Mouse (Mus musculus) stomach, embryonic 16.5 days (tissue): ENCODE results near the gene Pcyt2. TPM values are rescaled to one million over a fixed set of nuclear protein-coding genes. Genes with fewer than 3 reads are reported as not detected.
A peak's percentile ranks its signal among the peaks of the same experiment; 100 is the strongest.

Source experiments
- ATAC-seq: fragments of 200-750 bp; cut with Nextera tagmentation; 2 replicates; pipeline ENCODE4 v1.8.0; 2017; ENCODE audit warnings: moderate number of reproducible peaks, moderate TSS enrichment; ENCODE audit not compliant: insufficient read depth, low FRiP score
- H3K27ac ChIP-seq: fragments of 300-500 bp; sonication (generic); 2 replicates; pipeline ENCODE4 v1.5.1; 2014; ENCODE audit warnings: low read length
- H3K27me3 ChIP-seq: fragments of 300-500 bp; sonication (generic); 2 replicates; pipeline ENCODE4 v1.6.1; 2014; ENCODE audit warnings: low read length, control low read depth, mixed read lengths; ENCODE audit not compliant: control insufficient read depth, insufficient read depth
- H3K36me3 ChIP-seq: fragments of 300-500 bp; sonication (generic); 2 replicates; pipeline ENCODE4 v1.6.1; 2014; ENCODE audit warnings: low read length; ENCODE audit not compliant: control insufficient read depth, insufficient read depth
- H3K4me1 ChIP-seq: fragments of 300-500 bp; sonication (generic); 2 replicates; pipeline ENCODE4 v1.6.1; 2014; ENCODE audit warnings: low read length, control low read depth, mixed read lengths; ENCODE audit not compliant: control insufficient read depth, insufficient read depth
- H3K4me2 ChIP-seq: fragments of 300-500 bp; sonication (generic); 2 replicates; pipeline ENCODE4 v1.6.1; 2014; ENCODE audit warnings: low read depth, low read length, mixed read lengths
- H3K4me3 ChIP-seq: fragments of 300-500 bp; sonication (generic); replicated peaks from 2 replicates; pipeline ENCODE4 v1.5.1; 2014; ENCODE audit warnings: mild to moderate bottlenecking, low read length
- H3K9ac ChIP-seq: fragments of 300-500 bp; sonication (generic); 2 replicates; pipeline ENCODE4 v1.6.1; 2014; ENCODE audit warnings: low read length
- H3K9me3 ChIP-seq: fragments of 300-500 bp; sonication (generic); replicated peaks from 2 replicates; pipeline ENCODE4 v1.6.1; 2016; ENCODE audit warnings: low read length, control low read depth; ENCODE audit not compliant: control insufficient read depth
- WGBS: fragments of 180-500 bp; shearing (Covaris S2); extraction: QIAGEN DNeasy Blood & Tissue Kit; methylation state at CpG from one replicate; pipeline ENCODE4 v1.1.7; 2014; 5-methylcytosine and 5-hydroxymethylcytosine counted together
- polyA plus RNA-seq: library from polyadenylated mRNA; unstranded; fragments of >200 nt; fragmentation: Nextera tagmentation; extraction: Ambion mirVana; gene quantifications from 2 replicates; pipeline ENCODE4 v1.2.1, GENCODE M21; 2015

The Pcyt2 gene
- polyA plus RNA-seq, 1 experiment from 2014 or later: 185 TPM

DNA sequence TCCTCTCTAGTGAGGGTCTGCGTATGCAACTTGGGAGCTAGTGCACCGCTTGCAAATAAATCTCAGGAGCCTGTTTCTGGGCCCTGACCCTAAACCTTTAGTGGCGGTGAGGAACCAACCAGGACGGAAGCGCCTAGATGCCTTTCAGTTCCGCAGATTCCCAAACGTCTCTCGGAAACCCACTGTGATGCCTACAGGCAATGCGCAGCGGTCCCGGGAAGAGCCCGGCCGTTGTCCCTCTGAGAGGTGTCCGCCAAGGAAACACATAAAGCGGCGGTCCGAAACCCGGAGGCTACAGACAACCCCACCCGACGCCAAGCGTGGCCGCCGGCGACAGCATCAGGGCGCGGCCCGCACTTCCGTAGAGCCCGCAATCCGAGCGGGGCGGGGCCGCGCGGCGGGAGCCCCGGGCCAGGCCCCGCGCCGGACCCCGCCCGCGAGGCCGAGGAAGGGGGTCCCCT is 36.8 kb downstream of the Pcyt2 start:
- ATAC-seq: peak; percentile 54; the same call in 1 of the 2 replicates
- Histone ChIP-seq H3K27me3 (no peaks in the 10 kb centered on the region), H3K36me3 (peaks cover 31% of the 10 kb centered on the region), H3K4me1 (peaks cover 22% of the 10 kb centered on the region), H3K9me3 (0 out of 2 replicates have a peak, but pooled peaks cover 5% of the 10 kb centered on the region), H3K4me2 (peak overlapping the region; percentile 87), H3K27ac (peak overlapping the region; percentile 94), H3K4me3 (peak overlapping the region; percentile 94), H3K9ac (peak overlapping the region; percentile 98)
- WGBS: under 1% methylated on average over 29 of the region's 44 CpGs

DNA sequence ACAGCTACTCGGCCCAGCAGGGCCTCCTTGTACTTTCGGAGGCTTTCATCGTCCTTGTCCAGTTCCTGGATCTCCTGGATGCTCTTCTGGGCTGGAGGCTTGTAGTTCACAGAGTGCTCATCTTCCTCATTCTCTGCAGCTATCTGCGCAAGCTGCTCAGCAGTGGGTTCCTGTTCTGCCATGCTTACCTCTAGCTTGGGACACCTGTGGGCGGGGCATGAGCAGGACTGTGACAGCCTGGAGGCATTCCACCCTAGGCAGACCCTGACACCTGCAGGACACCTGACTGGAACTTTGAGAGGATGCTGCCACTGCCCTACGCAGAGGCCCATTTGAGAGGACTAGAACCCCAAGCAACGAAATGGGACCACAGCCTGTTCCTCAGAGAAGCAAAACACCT is 37.5 kb downstream of the Pcyt2 start:
- Histone ChIP-seq H3K4me2 (peak overlapping the region; percentile 87), H3K9ac (peak overlapping the region; percentile 98), H3K27me3 (no peaks in the 10 kb centered on the region), H3K4me1 (peaks cover 22% of the 10 kb centered on the region), H3K27ac (peak overlapping the region; percentile 94), H3K4me3 (peak overlapping the region; percentile 94), H3K36me3 (peaks cover 26% of the 10 kb centered on the region), H3K9me3 (0 out of 2 replicates have a peak, but pooled peaks cover 5% of the 10 kb centered on the region)
- no peak for ATAC-seq
- WGBS: 51% methylated on average over 7 of the region's 7 CpGs

DNA sequence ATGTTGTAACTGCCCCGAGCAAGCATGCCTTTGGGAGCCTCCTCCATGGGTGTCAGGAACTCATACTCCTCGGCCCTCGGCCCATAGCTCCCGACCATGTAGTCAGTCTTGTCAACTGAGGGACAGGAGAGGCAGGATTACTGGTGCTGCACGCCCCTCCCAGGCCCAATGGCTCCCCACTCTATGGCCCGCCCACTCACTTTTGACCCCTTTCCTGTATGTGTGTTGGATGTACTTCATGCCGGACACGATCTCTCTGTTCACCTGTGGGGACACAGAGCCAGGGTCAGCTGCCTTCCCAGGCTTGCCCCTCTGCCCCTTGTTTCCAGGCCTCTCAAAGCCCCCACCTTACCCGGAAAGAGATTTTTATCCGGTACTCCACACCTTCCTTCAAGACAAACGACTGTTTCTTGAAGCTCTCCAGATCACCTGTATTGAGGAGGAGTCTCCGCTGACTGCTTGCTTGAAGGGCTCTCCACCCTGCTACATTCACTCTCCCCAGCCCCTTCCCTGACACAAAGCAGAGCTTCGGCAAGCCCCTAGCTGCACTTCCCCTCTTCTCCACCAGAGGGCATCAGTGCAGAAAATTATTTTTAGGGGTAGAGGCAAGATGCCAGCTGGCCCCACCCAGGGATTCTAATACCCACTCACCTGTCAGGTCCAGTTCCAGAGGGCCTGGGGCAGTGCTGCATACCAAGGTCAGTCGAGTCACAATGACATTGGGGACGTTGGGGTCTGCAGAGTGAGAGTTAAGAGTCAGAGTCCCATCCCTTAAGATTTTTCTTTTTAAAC is 38.2 kb downstream of the Pcyt2 start:
- no peak for ATAC-seq
- H3K4me2 ChIP-seq: peak overlapping the region; percentile 87
- WGBS: 53% methylated on average over 15 of the region's 15 CpGs
- H3K4me1 ChIP-seq: peaks cover 24% of the 10 kb centered on the region
- H3K27ac ChIP-seq: peak overlapping the region; percentile 14; the same call in 1 of the 2 replicates
- H3K27me3 ChIP-seq: no peaks in the 10 kb centered on the region
- H3K9me3 ChIP-seq: 0 out of 2 replicates have a peak, but pooled peaks cover 5% of the 10 kb centered on the region
- H3K36me3 ChIP-seq: peaks cover 26% of the 10 kb centered on the region
- peak overlapping the region; percentile 98 for H3K9ac ChIP-seq
- H3K4me3 ChIP-seq: peak overlapping the region; percentile 94

DNA sequence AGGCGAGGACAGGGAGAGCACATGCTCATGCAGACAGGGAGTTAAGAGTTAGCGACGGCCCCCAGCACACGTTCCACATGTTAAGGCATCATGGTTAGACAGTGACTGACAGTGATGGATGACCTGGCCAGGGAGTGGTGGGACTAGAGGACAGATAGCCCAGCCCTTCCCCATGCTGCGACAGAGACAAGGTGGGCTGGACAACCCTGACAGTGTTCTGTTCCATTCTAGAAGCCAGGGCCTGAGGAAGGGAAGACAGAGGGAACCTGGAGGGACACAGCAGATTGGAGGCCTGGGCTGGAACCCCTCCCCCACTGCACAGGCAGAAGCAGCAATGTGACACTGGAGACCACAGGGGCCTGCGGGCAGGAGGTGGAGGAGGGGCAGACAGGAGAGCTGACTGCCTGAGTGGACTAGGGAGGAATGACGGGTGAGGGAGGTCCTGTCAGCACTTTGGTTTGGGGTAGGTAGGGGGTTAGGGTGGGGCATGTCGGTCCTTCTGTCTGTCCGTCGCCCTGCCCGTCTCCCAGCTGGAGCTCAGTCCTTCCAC is 39.0 kb downstream of the Pcyt2 start:
- Histone ChIP-seq H3K4me2 (no peak overlapping the region), H3K27ac (no peak overlapping the region), H3K36me3 (peaks cover 22% of the 10 kb centered on the region), H3K27me3 (no peaks in the 10 kb centered on the region), H3K9me3 (0 out of 2 replicates have a peak, but pooled peaks cover under 1% of the 10 kb centered on the region), H3K4me1 (peaks cover 28% of the 10 kb centered on the region), H3K4me3 (no peak overlapping the region), H3K9ac (no peak overlapping the region; the same call in 1 of the 2 replicates)
- no peak for ATAC-seq
- 77% methylated on average over 11 of the region's 11 CpGs for WGBS

DNA sequence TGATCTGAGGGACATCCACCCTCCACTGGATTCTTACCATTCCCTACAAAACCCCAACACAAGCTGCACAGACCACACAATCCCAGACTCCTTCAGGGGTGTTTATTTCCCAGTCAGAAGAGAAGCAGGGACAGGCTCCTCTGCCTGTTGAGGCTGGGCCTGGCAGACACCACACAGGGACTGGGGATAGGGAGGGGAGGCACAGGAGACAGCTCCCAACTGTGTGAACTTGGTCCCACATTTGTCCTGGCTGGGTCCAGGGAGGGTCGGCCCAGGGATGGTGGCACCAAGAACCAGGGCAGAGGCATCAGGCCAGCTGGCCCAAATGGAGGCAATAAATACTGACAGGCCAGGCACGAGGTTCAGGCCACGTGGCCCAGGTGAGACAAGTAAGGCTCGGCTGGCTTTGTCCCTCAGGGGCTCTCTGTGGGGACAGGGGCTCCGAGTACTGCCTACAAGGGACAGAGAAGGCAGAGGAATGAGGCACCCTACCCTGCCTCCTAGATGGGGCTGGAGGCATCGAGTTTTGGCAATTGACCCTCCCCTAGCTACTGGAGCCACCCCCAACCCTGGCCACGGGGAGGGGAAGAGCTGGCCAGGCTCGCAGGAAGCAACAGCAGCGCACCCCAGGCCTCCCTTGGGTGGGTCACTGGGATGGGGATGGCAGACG is 39.6 kb downstream of the Pcyt2 start:
- no peak for ATAC-seq
- no peaks in the 10 kb centered on the region for H3K9me3 ChIP-seq
- no peak overlapping the region for H3K27ac ChIP-seq
- no peak overlapping the region for H3K4me2 ChIP-seq
- WGBS: 78% methylated on average over 10 of the region's 10 CpGs
- H3K27me3 ChIP-seq: no peaks in the 10 kb centered on the region
- H3K4me3 ChIP-seq: no peak overlapping the region
- peaks cover 28% of the 10 kb centered on the region for H3K4me1 ChIP-seq
- peaks cover 21% of the 10 kb centered on the region for H3K36me3 ChIP-seq
- no peak overlapping the region; the same call in 1 of the 2 replicates for H3K9ac ChIP-seq

DNA sequence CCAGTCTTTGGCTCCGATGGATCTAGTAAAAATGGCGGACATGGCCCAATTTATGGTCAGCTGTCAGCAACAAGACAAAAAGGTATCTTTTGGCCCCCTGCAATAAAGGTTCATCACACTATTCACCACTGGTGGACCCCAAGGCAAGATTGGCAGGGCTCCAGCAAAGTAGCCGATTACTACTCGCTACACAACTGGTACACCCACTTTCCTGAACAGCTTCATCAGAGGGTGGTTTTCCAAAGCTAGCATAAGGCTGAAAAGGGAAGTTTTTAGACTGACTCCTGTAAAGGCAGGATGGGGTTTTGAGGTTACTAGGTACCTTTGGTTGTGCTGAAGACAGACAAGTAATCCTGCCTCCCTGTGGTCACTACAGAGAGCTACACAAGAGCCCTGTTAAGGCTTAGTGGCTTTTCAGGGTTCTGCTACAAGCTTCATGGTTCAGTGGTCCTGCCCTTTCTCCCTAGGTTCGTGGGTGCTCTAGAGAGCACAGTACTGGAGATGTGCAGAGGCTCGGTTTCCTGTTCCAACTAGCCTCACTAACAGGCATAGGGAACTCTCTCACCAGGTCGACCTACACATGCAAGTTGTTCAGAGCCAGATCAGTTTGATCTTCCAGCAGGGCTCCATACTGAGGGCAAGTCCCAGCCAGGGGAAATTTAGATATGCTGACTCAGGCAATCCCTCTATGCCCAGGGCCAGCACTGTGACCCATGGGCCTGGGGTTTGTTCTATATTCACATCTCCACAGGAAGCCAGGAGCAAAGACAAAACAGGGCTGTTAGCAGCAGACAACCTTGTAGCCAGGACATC is 40.3 kb downstream of the Pcyt2 start:
- no peak overlapping the region for H3K4me2 ChIP-seq
- no peak for ATAC-seq
- H3K9ac ChIP-seq: no peak overlapping the region; the same call in 1 of the 2 replicates
- no peaks in the 10 kb centered on the region for H3K27me3 ChIP-seq
- peaks cover 21% of the 10 kb centered on the region for H3K36me3 ChIP-seq
- H3K9me3 ChIP-seq: no peaks in the 10 kb centered on the region
- no peak overlapping the region for H3K4me3 ChIP-seq
- H3K4me1 ChIP-seq: peaks cover 28% of the 10 kb centered on the region
- H3K27ac ChIP-seq: no peak overlapping the region
- 83% methylated on average over 7 of the region's 7 CpGs for WGBS

DNA sequence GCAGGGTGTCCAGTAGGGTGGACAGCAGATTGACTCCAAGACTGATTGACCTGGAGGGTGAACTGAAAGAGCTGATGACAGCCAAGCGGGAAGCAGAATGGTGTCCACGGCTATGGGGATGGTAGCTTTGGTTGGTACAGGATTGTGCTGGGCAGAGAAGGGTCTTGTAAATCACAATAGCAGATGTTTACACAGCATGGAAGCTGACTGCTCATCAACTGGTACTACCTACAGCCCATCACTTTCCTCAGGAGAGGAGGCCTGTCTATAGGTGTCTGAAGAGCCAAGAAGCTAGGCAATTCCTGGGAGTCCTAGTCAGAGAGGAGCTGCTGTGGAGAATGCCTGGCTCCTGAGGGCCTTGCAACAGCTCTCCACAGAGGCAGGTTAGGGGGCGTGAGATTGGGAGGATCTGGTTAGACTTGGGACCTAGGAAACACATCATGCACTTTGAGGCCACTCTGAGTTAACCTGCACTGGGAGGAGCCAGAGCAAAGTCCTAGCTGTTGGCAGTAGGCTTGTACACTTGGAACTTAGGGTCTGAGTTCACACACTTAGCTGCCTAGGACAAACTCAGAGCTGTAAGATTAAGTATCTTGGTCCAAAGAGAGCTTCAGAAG is 41.3 kb downstream of the Pcyt2 start:
- Histone ChIP-seq H3K9me3 (no peaks in the 10 kb centered on the region), H3K4me1 (peaks cover 26% of the 10 kb centered on the region), H3K27me3 (no peaks in the 10 kb centered on the region), H3K4me3 (no peak overlapping the region), H3K4me2 (no peak overlapping the region), H3K27ac (0 out of 2 replicates have a peak overlapping the region, but pooled peaks have one; percentile 17), H3K36me3 (peaks cover 21% of the 10 kb centered on the region), H3K9ac (no peak overlapping the region; the same call in 1 of the 2 replicates)
- WGBS: 76% methylated on average over 3 of the region's 3 CpGs
- no peak for ATAC-seq

DNA sequence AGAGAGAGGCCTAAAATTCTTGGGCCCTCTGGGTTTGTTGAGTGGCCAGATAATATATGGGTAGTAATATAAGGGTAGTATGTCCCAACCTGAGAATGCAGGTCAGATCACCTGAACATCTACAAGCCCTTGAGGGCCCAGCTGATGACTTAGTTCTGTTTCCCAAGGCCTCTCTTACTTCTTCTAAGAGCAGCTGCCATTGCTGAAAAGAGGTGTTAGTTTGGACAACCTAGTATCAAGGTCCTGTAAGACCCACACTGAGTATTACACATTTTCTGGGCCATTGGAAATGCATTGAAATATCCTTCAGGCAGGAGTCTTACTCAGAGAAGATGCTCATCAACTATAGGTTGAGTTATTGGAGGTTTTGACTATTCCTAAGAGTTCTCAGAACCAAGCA is 41.8 kb downstream of the Pcyt2 start:
- Histone ChIP-seq H3K27ac (0 out of 2 replicates have a peak overlapping the region, but pooled peaks have one; percentile 17), H3K9ac (no peak overlapping the region), H3K4me1 (peaks cover 32% of the 10 kb centered on the region), H3K9me3 (no peaks in the 10 kb centered on the region), H3K4me3 (no peak overlapping the region), H3K27me3 (no peaks in the 10 kb centered on the region), H3K36me3 (peaks cover 22% of the 10 kb centered on the region), H3K4me2 (no peak overlapping the region)
- no peak for ATAC-seq
